Mouse (Mus musculus) 3134 (cell line): Measurements from ENCODE around the gene Ubap2l.
A peak's percentile ranks its signal among the peaks of the same experiment; 100 is the strongest.

Source experiments
- DNase-seq: peaks from one replicate; pipeline ENCODE4 v3.0.0-alpha.2; 2011; ENCODE audit warnings: low spot score; ENCODE audit not compliant: insufficient read length; ENCODE audit errors: extremely low read depth

Gene Ubap2l

GRCm38 (mm10) chr3:90052351-90053241 lies at the start of gene Ubap2l:
Gene Ubap2l, minus strand, starts transcription at chr3:90052628.
- DNase-seq = peak; percentile 99

DNA sequence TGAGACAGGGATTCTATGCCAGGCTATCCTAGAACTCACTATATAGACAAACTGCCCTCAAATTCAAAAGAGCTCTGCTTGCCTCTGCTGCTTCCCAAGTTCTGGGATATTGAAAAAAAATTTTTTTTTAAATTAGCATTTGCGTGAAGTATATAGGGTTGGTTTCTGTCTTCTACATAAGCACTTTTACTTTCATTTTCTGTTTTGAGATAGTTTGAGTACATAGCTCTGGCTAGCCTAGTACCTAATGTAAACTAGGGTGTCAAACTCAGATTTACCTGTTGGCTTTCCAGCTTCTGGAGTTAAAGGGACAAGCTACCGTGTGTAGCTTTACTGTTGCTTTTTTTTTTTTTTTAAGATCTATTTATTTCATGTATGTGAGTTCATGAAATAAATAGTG lies 49.2 kb upstream of the Ubap2l start:
- no peak for DNase-seq

GRCm38 (mm10) chr3:90101010-90101409 lies 48.6 kb upstream of the Ubap2l start:
- no peak for DNase-seq

GRCm38 (mm10) chr3:90097928-90098327 lies 45.5 kb upstream of the Ubap2l start:
- no peak for DNase-seq

DNA sequence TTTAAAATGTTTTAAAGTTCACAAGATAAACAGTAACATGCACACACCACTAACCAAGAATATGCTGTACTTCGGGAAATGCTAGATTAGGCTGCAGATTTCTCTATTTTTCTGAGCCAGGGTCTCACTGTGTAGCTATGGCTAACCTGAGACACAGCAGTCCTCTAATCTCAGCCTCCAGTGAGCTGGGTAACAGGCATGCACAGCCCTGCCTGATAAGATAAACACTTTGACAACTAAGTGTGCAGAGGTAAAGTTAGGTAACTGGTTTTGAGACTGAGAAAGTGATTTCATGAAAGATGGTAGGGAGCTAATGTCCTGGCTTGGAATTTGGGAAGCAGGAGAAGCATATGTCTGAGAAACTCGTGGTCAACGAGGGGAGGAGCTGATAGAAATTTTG lies 42.0 kb upstream of the Ubap2l start:
- no peak for DNase-seq

- no peak for DNase-seq
Observed at GRCm38 (mm10) chr3:90090892-90091291, 38.5 kb upstream of the Ubap2l start.

DNA sequence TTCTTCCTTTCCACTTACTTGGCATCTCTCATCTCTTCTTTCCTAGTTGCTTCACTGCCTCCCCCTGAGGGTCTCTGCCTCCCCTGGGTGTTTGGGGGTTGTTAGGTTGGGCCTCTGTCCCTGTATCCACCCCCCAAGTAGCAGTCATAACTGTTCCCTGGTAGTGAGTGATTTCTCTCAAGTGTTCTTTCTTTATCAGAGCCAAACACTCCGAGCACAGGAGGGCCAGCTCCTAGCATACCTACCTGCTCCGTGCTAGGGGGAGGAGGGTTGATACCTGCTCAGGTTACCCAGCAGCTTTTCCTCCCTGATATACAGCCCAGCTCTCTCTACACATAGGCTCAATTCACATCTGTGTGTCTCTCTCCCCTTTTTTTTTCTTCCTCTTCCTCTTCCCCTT lies 36.2 kb upstream of the Ubap2l start:
- DNase-seq = no peak

GRCm38 (mm10) chr3:90086068-90086467 lies 33.6 kb upstream of the Ubap2l start:
- DNase-seq = no peak

DNA sequence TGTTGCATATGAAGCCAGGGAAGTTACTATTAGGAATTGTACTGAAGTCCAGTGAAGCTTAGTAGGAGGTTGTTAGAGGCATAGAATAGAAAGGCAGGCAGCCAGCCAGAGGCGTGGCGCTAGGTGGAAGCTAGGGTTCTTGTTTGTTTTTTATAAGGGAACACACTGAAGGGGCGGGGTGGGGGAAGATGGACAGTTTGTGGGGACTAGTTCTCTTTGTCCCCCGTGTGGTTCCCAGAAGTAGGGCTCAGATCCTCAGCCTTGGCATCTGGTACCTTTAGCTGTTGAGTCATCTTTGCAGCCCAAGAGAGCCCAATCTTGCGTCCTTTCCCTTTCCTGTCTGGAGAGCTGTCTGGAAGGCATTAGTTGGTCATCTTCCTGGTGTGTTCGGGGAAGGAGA lies 32.9 kb upstream of the Ubap2l start:
- peak; percentile 44 for DNase-seq

DNA sequence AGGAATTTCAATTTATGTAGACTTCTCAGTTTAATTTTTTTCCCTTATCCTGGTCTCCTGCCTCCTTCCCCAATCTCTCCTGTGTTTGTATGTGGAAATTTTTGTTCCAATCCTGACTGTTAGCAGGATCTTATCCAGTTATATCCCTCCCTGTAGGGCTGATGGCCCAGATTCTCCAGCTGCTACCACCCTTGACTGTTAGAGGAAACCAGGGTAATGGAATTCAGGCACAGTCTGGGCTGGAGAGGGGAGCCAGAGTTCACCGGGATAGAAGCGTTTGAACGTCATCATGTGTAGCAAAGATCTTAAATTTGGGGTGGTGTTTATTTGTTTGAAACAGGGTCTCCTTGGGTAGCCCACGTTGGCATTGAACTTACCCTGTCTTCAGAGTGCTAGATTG lies 32.4 kb upstream of the Ubap2l start:
- no peak for DNase-seq

DNA sequence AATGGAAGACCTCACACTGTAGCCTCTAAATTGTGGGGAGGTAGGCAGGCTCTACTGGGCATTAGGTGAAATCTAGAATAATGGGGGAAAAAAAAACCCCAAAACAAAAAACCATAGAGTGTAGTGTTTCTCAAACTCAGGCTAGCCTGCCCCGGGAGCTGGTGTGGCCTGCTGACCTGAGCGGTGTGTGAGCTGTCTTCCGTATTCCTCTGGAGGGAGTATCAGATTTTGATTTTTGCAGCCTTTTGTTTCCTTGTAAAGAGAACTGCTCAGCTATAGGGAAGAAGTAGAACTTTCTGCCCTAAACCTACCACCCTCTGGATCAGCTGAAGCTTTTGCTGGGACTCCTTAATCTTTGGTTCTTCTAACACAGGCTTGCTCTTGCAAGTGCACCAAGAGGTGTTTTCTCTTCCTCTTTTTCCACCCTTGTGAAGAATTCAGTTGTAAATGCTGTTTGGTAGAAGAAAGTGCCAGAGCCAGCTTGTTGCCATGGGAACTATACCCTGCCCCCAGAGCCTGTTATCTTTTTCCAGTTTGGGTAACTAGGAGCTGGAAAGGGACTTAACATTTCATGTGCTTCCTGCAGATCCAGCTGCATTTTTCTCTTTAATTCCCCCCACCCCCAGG lies 31.4 kb upstream of the Ubap2l start:
- no peak for DNase-seq

GRCm38 (mm10) chr3:90083034-90083433 lies 30.6 kb upstream of the Ubap2l start:
- no peak for DNase-seq

DNA sequence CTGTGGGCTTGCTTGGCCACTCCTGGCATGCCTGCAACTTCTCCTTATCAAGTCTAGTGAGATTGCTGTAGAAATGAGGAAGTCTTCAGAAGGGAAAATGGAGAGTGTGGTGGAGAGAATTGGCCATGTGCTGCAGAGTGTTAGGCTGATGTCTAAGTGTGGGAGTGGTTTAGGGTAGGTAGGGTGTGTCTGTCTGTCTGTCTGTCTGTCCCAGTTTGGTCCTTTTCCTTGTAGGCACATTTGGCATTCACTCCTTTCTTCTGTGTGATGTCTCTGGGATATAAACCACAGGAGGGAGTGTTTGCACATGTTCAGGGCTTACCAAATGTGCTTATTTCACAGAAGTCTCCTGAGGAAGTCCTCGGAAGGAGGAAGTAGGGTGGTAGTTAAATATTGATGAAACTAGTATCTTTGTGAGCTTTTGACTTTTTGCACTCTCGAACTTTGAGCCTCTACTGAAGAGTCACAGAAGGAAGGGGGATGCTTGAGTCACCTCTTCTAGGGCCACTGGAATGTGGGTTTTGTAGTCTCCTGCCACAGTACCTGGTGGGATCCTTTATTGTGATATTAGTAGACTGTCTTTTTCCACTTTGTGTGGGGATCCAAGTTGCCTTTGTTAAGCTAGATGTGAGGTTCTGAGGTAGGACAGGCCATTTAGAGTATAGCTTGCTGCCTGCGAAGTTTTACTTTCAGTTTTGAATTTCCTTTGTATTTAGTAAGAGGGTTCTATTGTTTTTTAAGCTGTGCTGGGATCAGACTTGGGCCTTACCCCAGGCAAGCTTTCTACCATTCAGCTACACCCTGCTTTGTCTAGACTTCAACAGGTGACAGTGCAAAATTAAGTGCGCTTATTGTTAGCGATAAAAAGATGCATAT lies 29.2 kb upstream of the Ubap2l start:
- DNase-seq = peak; percentile 30

GRCm38 (mm10) chr3:90080498-90080863 lies 28.1 kb upstream of the Ubap2l start:
- DNase-seq = no peak

GRCm38 (mm10) chr3:90079763-90080497 lies 27.5 kb upstream of the Ubap2l start:
- DNase-seq = peak; percentile 84

- peak; percentile 99 for DNase-seq
Observed at GRCm38 (mm10) chr3:90079133-90079762, 26.8 kb upstream of the Ubap2l start.

DNA sequence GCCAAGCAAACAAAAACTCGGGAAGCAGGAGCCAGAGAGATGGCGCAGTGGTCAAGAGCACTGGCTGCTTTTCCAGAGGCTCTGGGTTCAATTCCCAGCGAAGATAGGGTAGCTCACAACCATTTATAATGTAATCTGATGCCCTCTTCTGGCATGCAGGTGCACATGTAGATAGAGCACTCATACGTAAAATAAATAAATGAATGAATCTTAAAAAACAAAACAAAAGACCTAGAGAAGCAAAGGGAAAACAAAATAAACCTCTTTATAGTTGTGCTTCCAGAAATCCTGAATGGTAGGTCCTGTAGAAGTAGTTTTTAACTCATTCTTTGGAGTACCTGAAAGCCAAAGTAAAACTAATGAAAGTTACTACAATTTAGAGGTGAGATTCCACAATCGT lies 25.8 kb upstream of the Ubap2l start:
- DNase-seq = no peak

DNA sequence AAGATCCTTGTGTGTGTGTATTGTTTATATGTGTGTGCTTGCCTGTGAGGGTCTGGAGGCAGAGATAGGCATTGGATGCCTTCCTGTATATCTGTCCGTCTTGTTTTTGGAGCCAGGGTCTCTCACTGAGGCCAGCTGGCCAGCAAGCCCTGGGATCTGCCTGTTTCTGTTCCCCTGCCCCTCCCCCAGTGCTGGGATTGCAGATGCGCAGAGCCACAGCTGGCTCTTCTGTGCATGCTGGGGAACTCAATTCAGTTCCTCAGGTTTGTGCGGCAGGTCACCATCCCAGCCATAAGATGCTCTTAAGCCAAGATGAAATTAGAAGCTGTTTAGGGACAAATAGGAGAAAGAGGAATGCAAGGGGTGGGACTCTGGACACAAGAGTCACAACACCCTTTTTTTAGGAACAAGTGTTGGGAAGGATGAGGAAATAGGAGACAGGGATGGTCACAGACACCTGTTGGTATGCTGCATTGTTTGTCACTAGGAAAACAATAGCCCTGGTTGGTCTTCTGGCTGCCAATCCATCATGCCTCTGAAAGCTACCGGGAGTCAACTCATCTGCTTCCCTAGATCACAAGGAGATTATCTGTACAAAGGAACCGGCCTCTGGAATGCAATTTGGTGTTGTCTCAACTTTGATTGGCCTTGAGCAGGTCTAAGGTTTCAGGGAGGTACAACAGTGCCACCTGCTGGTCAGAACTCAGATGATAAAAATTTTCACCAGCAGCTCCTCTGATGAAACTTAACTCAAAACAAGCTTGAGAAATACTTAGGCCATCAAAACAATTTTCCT lies 24.7 kb upstream of the Ubap2l start:
- DNase-seq = peak; percentile 53

DNA sequence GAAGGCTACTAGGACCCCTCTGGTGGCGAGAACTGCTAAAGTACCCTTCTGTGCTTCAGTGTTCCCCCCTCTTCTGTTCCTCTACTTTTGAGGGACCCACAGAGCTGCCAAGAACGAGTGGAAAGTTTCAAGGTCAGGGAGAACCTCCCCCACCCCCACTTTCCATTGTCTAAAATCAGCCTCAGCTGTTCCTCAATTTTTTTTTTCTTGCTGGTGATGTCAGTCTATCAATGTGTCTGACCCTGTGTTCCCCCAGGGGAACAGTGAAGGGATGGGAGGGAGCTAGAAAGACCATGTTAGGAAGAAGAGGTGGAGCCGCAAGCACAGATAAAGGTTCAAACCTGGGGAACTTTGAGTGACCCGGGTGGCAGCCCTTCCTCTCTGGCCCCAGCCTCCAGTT lies 19.9 kb upstream of the Ubap2l start, which contains the start of gene Tpm3:
Gene Tpm3, plus strand, starts transcription at position 356 of the 400 bp plus-strand sequence.
- no peak for DNase-seq
